Mouse (Mus musculus) limb, embryonic 14.5 days (tissue): Measurements from ENCODE around the gene Cd164l2. TPM values are rescaled to one million over a fixed set of nuclear protein-coding genes. Genes with fewer than 3 reads are reported as not detected.

Experiments
- ATAC-seq: fragments of 200-750 bp; cut with Nextera tagmentation; 2 replicates; pipeline ENCODE4 v1.8.0; 2017; ENCODE audit warnings: low read depth, moderate number of reproducible peaks, moderate TSS enrichment; ENCODE audit not compliant: low FRiP score
- DNase-seq: peaks from one replicate; pipeline ENCODE4 v3.0.0-alpha.2; 2015; ENCODE audit warnings: low spot score
- H3K27ac ChIP-seq: fragments of 300-500 bp; sonication (generic); replicated peaks from 2 replicates; pipeline ENCODE4 v1.5.1; 2014; ENCODE audit warnings: low read depth, mild to moderate bottlenecking, low read length, moderate library complexity, mixed read lengths
- H3K27me3 ChIP-seq: fragments of 300-500 bp; sonication (generic); 2 replicates; pipeline ENCODE4 v1.6.1; 2014; ENCODE audit warnings: low read length, mixed read lengths; ENCODE audit not compliant: control insufficient read depth, insufficient read depth
- H3K36me3 ChIP-seq: fragments of 300-500 bp; sonication (generic); 2 replicates; pipeline ENCODE4 v1.6.1; 2014; ENCODE audit warnings: mild to moderate bottlenecking, low read length, moderate library complexity, mixed read lengths; ENCODE audit not compliant: control insufficient read depth, insufficient read depth
- H3K4me1 ChIP-seq: fragments of 300-500 bp; sonication (generic); 2 replicates; pipeline ENCODE4 v1.6.1; 2014; ENCODE audit warnings: antibody characterized with exemption, low read length, mixed read lengths; ENCODE audit not compliant: control insufficient read depth, insufficient read depth
- H3K4me2 ChIP-seq: fragments of 300-500 bp; sonication (generic); replicated peaks from 2 replicates; pipeline ENCODE4 v1.6.1; 2014; ENCODE audit warnings: low read depth, mild to moderate bottlenecking, low read length, moderate library complexity; ENCODE audit not compliant: severe bottlenecking
- H3K4me3 ChIP-seq: fragments of 300-500 bp; sonication (generic); replicated peaks from 2 replicates; pipeline ENCODE4 v1.5.1; 2014; ENCODE audit warnings: low read length
- H3K9ac ChIP-seq: fragments of 300-500 bp; sonication (generic); 2 replicates; pipeline ENCODE4 v1.6.1; 2014; ENCODE audit warnings: mild to moderate bottlenecking, low read depth, low read length, moderate library complexity; ENCODE audit not compliant: severe bottlenecking
- H3K9me3 ChIP-seq: fragments of 300-500 bp; sonication (generic); 2 replicates; pipeline ENCODE4 v1.6.1; 2016; ENCODE audit warnings: low read length; ENCODE audit not compliant: control insufficient read depth
- POLR2A ChIP-seq: fragments of 200-500 bp; IDR thresholded peaks from 2 replicates; pipeline ENCODE4 v1.8.0; 2012; ENCODE audit warnings: inconsistent platforms, mild to moderate bottlenecking, moderate library complexity, borderline replicate concordance; ENCODE audit not compliant: insufficient read depth, insufficient read length; ENCODE audit errors: extremely low read depth
- WGBS: fragments of 180-500 bp; shearing (Covaris S2); extraction: QIAGEN DNeasy Blood & Tissue Kit; methylation state at CpG from one replicate; pipeline ENCODE4 v1.1.7; 2014; 5-methylcytosine and 5-hydroxymethylcytosine counted together
- microRNA-seq: library from miRNA; unstranded; fragments of <30 nt; microRNA quantifications from one replicate; pipeline ENCODE4, GENCODE M21; 2016
- polyA plus RNA-seq, 2 experiments: library from polyadenylated mRNA; depleted of rRNA in 1 of 2; stranded (reverse) in 1 of 2; unstranded in 1 of 2; fragments of >200 nt; fragmentation: Nextera tagmentation in 1 of 2; extraction: Ambion mirVana in 1 of 2; gene quantifications; 2 replicates each; pipeline versions ENCODE4 v1.2.1 to v1.2.3; 2012 to 2014

The Cd164l2 gene
- polyA plus RNA-seq, 2 experiments, result 3.2 to 6.3 TPM

GRCm38 (mm10) chr4:133265759-133266158, 53.8 kb downstream of the Cd164l2 start:
- no peak overlapping the region for H3K27ac ChIP-seq
- no peaks in the 10 kb centered on the region; the same call in 1 of the 2 replicates for H3K9me3 ChIP-seq
- peaks cover 62% of the 10 kb centered on the region for H3K36me3 ChIP-seq
- TF ChIP-seq POLR2A, result no peak
- DNase-seq, result no peak
- H3K9ac ChIP-seq, result no peak overlapping the region
- WGBS, result 88% methylated on average over 4 of the region's 4 CpGs
- no peaks in the 10 kb centered on the region for H3K27me3 ChIP-seq
- H3K4me1 ChIP-seq, result no peaks in the 10 kb centered on the region
- ATAC-seq, result no peak
- no peak overlapping the region for H3K4me2 ChIP-seq
- no peak overlapping the region for H3K4me3 ChIP-seq

- no peaks in the 10 kb centered on the region for H3K4me1 ChIP-seq
- H3K9ac ChIP-seq, result no peak overlapping the region
- ATAC-seq (no peak), DNase-seq (no peak)
- peaks cover 63% of the 10 kb centered on the region for H3K36me3 ChIP-seq
- no peak for TF ChIP-seq POLR2A
- no peak overlapping the region for H3K4me3 ChIP-seq
- WGBS, result 91% methylated on average over 12 of the region's 12 CpGs
- no peaks in the 10 kb centered on the region; the same call in 1 of the 2 replicates for H3K9me3 ChIP-seq
- H3K27ac ChIP-seq, result no peak overlapping the region
- H3K27me3 ChIP-seq, result no peaks in the 10 kb centered on the region
- no peak overlapping the region for H3K4me2 ChIP-seq
These were observed 54.4 kb downstream of the Cd164l2 start for GRCm38 (mm10) chr4:133266248-133266880.

DNA sequence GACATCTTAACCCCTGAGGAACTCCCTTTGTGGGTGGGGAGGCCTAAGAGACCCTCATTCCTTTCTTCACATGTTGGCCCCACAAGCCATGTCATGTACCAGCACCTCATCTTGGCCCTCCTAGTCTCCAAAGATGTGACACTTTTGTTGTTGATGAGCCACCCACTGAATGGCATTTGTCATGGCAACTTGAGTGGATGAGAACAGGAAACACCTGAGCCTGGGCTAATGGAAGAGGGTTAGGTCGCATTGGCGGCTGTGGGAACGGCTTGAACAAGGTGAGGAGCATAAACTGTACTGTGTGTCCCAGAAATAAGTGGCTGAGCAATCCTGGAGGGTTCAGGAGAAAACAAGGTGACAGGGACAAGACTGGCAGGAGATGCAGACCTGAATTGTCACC, 57.0 kb downstream of the Cd164l2 start:
- no peaks in the 10 kb centered on the region; the same call in 1 of the 2 replicates for H3K9me3 ChIP-seq

DNA sequence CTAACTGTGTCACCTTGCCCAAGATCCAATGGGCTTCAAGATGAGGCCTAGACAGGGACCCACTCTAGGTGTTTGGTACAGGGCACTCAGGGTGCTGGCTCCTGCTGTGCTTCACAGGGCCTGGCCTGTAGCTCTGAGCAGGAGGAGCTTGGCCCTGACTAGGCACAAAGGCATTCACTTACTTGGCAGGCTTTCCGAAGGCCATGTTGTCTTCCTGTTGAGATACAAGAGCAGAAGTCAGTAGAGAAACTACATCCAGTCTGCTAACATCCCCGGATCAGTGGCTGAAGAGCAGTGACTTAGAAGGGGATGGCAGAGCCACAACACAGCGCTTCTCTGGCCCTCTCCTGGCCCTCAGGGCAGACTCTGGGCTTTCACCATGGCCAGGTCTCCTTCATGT, 57.7 kb downstream of the Cd164l2 start:
- no peak overlapping the region for H3K4me3 ChIP-seq
- peaks cover 64% of the 10 kb centered on the region for H3K36me3 ChIP-seq
- ATAC-seq (no peak), DNase-seq (no peak)
- no peak overlapping the region for H3K9ac ChIP-seq
- 84% methylated on average over 3 of the region's 3 CpGs for WGBS
- H3K27me3 ChIP-seq, result no peaks in the 10 kb centered on the region
- H3K4me1 ChIP-seq, result no peaks in the 10 kb centered on the region
- no peak overlapping the region for H3K27ac ChIP-seq
- no peaks in the 10 kb centered on the region; the same call in 1 of the 2 replicates for H3K9me3 ChIP-seq
- H3K4me2 ChIP-seq, result no peak overlapping the region
- no peak for TF ChIP-seq POLR2A

More for the DNA sequence above, 57.0 kb downstream of the Cd164l2 start:
- Histone ChIP-seq H3K4me1 (no peaks in the 10 kb centered on the region), H3K27me3 (no peaks in the 10 kb centered on the region), H3K4me2 (no peak overlapping the region), H3K36me3 (peaks cover 63% of the 10 kb centered on the region), H3K4me3 (no peak overlapping the region), H3K9ac (no peak overlapping the region), H3K27ac (no peak overlapping the region)
- DNase-seq, result no peak
- no peak for ATAC-seq
- TF ChIP-seq POLR2A, result no peak
- 88% methylated on average over 3 of the region's 3 CpGs for WGBS

DNA sequence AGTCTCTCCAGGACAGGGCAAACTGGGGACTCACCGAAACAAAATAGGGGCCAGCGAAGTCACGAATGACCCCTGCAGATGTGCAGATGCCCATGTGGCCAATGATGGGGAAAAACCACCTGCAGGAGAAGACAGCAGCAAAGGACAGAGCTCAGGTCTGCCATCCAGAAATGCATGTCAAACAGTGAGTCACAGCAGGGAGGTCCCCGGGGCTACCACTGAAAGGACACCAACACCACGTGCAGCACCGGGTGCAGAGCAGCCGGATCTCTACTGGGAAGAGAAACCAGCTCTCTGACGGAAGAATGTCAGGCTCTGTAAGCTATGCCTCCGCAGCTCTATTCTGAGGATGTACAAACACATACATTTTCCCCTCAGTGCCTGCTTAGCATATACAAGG, 59.0 kb downstream of the Cd164l2 start:
- Histone ChIP-seq H3K27me3 (no peaks in the 10 kb centered on the region), H3K4me3 (no peak overlapping the region), H3K4me2 (no peak overlapping the region), H3K4me1 (peaks cover under 1% of the 10 kb centered on the region; the same call in 1 of the 2 replicates), H3K9me3 (no peaks in the 10 kb centered on the region), H3K27ac (no peak overlapping the region), H3K36me3 (peaks cover 52% of the 10 kb centered on the region), H3K9ac (no peak overlapping the region)
- WGBS, result 96% methylated on average over 9 of the region's 9 CpGs
- ATAC-seq (no peak), DNase-seq (no peak)
- no peak for TF ChIP-seq POLR2A

Small RNA genes within 50 kb of the gene (microRNA-seq; reads per million reads assigned to microRNA genes)
- not detected for gene Mir7017

Other genes starting within 250 kb of the Cd164l2 start
- gene Fgr, start 238.0 kb upstream of the Cd164l2 start, polyA plus RNA-seq (2012; rRNA removed), result 0.54 and 0.64 TPM in 2 replicates
- gene Fgr, start 238.0 kb upstream of the Cd164l2 start, polyA plus RNA-seq (2014; fragmentation: Nextera tagmentation; extraction: Ambion mirVana), result 0.35 and 0.62 TPM in 2 replicates
- 29.6 and 41.0 TPM in 2 replicates for gene Ahdc1, start 200.9 kb upstream of the Cd164l2 start, polyA plus RNA-seq (2012; rRNA removed)
- gene Ahdc1, start 200.9 kb upstream of the Cd164l2 start, polyA plus RNA-seq (2014; fragmentation: Nextera tagmentation; extraction: Ambion mirVana), result 12.9 and 15.6 TPM in 2 replicates
- gene Wasf2, start 81.6 kb upstream of the Cd164l2 start, polyA plus RNA-seq (2012; rRNA removed), result 62.0 and 70.9 TPM in 2 replicates
- 92.2 and 96.6 TPM in 2 replicates for gene Wasf2, start 81.6 kb upstream of the Cd164l2 start, polyA plus RNA-seq (2014; fragmentation: Nextera tagmentation; extraction: Ambion mirVana)
- gene Gpr3, start 405 bp downstream of the Cd164l2 start, polyA plus RNA-seq (2012; rRNA removed), result 0.84 and 1.1 TPM in 2 replicates
- gene Gpr3, start 405 bp downstream of the Cd164l2 start, polyA plus RNA-seq (2014; fragmentation: Nextera tagmentation; extraction: Ambion mirVana), result 0.22 TPM in 1 of 2 replicates, not detected in the other
- gene Map3k6, start 28.7 kb downstream of the Cd164l2 start, polyA plus RNA-seq (2012; rRNA removed), result 6.7 and 7.5 TPM in 2 replicates
- 9.4 and 10.4 TPM in 2 replicates for gene Map3k6, start 28.7 kb downstream of the Cd164l2 start, polyA plus RNA-seq (2014; fragmentation: Nextera tagmentation; extraction: Ambion mirVana)
- 14.3 and 15.7 TPM in 2 replicates for gene Sytl1, start 51.0 kb downstream of the Cd164l2 start, polyA plus RNA-seq (2012; rRNA removed)
- 17.9 and 23.3 TPM in 2 replicates for gene Sytl1, start 51.0 kb downstream of the Cd164l2 start, polyA plus RNA-seq (2014; fragmentation: Nextera tagmentation; extraction: Ambion mirVana)
- gene Tmem222, start 65.7 kb downstream of the Cd164l2 start, polyA plus RNA-seq (2012; rRNA removed), result 101 and 119 TPM in 2 replicates
- 81.6 and 84.1 TPM in 2 replicates for gene Tmem222, start 65.7 kb downstream of the Cd164l2 start, polyA plus RNA-seq (2014; fragmentation: Nextera tagmentation; extraction: Ambion mirVana)
- 27.8 and 35.9 TPM in 2 replicates for gene Wdtc1, start 141.3 kb downstream of the Cd164l2 start, polyA plus RNA-seq (2012; rRNA removed)
- gene Wdtc1, start 141.3 kb downstream of the Cd164l2 start, polyA plus RNA-seq (2014; fragmentation: Nextera tagmentation; extraction: Ambion mirVana), result 17.6 and 18.6 TPM in 2 replicates
- gene Slc9a1, start 157.6 kb downstream of the Cd164l2 start, polyA plus RNA-seq (2012; rRNA removed), result 36.7 and 46.7 TPM in 2 replicates
- 11.4 and 11.5 TPM in 2 replicates for gene Slc9a1, start 157.6 kb downstream of the Cd164l2 start, polyA plus RNA-seq (2014; fragmentation: Nextera tagmentation; extraction: Ambion mirVana)